Mouse (Mus musculus) regulatory T cell (primary cell): ENCODE measurements around the gene Ywhah.

ENCODE experiments used
- in situ Hi-C: fragments of 300-600 bp; cut with MboI, MseI; formaldehyde crosslinking; loops from one replicate; pipeline ENCODE4 v1.15.1; 2025; ENCODE audit warnings: high pct_unique_total_duplicates

Gene Ywhah

DNA sequence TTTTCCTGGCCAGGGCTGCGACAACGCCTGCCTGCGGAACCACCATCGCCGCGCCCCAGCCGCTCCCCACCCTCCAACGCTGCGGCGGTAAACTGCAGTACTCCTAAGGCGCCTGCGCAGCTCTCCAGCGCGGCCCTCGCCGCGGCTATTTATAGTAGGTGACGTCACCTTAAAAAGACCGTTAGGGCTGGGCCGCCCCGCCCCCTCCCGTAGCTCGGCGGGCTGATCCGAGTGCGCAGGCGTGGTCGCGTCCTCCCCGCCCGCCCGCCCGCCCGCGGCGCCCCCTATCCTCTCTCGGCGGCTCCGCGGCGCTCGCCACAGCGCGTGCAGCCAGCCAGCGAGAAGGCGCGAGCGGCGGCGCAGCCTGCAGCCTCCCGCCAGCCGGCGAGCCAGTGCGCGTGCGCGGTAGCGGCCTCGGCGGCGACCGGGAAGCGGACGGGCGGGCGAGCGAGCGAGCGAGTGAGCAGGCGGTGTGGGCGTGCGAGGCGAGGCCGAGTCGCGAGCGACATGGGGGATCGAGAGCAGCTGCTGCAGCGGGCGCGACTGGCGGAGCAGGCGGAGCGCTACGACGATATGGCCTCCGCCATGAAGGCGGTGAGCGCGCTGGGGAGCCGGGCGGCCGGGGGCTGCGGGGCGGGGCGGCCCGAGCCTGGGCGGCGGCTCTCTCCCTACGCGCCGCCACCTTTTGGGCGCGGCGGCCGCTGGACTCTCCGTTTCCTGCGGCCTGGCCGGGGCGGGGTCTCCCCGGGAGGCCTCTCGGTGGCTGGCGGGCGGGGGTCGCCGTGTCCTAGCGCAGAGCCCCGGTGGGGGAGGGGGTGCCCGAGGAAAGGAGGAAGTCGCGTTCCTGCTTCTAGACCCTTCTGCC, at the start of gene Ywhah:
Gene Ywhah, plus strand, starts transcription at position 256 of the 865 bp plus-strand sequence.
- in situ Hi-C loops: no loop called here

DNA sequence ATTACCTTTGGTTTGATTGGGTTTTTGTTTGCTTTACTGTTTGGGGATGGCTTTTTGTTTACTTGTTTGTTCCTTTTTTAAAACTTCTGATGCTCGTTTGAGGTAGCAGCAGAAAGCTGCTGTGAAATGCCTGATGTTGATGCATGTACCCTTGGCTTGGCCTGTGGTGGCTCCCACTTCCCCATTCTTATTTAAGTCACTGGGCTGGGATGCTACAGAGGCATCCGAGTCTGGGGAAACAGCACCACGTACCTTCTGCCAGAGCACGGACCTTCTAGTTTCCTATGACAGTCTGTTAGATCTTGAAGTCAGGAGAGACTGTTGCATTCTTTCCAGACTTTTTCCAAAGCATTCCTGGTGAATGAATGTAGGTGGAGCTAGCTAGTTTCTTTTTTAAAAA, 42.1 kb upstream of the Ywhah start:
- in situ Hi-C loops: no loop called here

DNA sequence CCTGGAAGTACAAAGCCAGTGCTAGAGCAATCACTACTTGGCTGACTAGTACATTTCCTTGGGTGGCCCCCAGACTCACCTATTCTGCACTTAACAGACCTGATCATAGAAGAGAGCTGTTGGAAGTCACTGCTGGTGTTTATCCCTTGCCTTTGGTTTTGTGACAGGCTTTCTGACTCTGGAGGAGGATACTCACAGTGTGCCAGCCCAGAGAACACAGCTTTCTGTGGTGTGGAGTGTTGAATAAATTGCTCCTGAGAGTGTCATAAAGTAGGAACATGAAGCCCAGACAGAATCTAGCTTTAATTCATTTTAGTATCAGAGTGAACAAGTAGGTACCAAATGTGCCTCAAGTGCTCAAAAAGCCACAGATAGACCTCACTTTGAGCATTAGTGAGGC, 41.4 kb upstream of the Ywhah start:
- in situ Hi-C loops: no loop called here

DNA sequence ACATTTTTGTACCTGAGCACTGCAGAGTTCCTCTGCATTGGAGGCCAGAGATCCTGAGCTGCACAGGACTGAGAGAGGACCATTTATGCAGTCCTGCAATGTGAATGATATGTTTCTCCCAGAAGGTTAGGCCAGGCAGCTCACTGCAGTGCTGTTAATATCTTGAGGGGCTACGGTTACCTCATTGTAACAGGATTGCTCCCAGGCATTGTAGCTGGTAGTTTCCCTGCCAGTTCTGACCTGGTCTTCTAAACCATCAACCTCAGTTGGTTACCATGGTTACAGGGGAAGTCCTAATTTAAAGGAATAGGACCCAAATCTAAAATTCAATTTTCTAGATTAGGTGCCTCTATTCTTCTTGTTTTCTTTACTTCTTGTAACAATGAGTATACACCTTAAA, 33.2 kb upstream of the Ywhah start:
- in situ Hi-C loops: no loop called here

DNA sequence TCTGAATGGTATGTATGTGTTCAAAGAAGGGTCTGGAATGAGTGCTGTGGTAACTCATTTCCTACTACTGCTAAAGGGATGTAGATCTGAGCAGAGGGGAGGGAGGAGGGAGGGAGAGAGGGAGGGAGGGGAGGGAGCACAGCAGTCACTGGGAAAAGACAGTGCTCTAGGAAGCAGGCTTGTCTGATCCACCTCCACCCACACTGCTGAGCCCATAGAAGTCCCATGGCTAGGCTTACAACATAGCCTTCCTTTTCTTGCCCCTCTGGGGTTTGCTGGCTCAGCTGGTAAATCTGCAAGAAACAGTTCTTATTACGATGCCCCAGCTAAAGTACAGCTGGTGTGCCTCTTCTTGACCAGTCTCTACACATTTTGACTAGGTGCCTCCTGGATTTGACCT, 30.7 kb upstream of the Ywhah start:
- in situ Hi-C loops: no loop called here

DNA sequence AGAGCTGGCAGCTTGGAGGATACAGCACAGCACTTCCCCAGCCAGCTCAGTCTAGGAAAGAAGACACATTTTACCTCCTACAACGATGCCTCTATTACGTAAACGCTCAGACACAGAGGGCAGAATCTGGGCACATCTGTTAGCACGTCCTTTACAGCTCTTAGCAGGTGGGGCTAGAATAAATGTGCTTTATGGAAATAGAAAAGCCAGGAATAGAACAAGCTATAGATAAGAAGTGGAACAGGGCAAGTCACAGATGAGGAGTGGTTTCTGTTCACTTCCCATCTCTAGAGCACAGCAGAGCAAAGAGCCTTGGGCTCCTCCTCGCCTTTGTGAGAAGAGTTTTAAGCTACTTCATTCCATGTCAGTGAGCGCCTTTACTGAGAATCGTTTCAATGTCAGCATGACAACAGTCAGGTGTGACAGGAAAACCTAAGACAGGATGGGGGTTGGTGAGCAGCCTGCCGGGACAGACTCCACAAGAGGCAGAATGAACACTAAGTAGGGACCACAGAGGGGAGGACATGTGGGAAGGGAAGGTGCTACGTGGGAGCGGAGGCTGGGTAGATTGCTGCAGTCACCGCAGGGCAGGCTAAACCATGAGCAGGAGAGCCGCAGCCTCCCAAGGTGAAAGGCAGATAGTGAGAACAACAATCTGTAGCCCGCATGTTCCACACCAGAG, 28.5 kb upstream of the Ywhah start:
- in situ Hi-C loops: no loop called here

DNA sequence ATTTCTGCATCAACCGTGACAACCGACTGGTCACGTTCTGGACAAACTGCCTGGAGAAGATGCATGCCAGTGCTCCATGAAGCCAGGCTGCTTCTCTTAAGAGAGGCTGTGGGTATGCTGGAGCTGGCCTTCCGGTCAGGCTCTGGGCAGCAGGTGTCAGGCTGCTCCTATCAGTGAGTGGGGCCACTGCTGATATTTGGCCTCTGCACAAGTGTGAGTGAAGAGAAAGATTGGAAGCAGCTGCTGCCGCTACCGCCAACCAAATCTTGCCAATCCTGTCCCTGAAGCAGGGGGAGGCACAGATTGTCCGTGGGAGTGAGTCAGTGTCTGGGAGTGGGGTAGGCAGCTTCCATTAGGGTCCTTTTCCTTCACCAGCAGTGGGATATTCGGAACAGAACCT, 27.5 kb upstream of the Ywhah start:
- in situ Hi-C loops: no loop called here

DNA sequence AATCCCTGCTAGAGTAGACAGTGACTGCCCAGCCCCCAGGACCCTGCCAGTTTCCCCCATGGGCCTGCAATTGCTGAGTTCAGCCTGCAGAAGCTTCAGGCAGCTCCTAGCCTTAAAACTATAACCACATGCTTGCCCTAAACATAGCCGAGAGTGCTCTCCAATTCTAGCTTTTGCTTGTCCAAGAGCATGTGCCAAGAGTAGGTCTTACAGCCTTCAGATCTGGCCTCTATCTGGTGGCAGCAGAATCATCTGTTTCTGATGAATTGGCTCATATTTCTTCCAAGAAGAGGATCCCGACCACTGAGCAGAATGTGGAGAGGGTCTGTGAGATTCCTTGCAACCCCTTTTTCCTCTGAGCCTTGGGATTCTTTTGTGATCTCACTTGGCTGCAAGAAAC, 24.1 kb upstream of the Ywhah start:
- in situ Hi-C loops: no loop called here

DNA sequence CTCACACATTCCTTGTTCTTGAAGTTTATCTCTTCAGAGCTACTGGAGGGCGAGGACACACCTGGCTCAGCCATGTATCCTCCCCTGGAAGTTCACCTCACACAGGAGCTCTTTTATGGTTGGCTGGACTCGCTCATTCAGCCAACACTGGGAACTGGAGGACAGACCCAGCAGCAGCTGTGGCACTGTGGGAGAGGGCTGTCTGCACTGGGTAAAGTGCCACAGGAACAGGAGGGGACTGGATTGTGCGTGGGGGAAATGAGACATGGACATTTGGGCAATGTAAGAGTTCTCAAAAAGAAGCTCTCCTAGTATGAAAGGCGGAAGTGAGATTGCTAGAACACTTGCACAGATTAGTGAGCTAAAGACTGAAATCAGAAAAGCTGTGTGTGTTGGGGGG, 22.9 kb upstream of the Ywhah start:
- in situ Hi-C loops: no loop called here

DNA sequence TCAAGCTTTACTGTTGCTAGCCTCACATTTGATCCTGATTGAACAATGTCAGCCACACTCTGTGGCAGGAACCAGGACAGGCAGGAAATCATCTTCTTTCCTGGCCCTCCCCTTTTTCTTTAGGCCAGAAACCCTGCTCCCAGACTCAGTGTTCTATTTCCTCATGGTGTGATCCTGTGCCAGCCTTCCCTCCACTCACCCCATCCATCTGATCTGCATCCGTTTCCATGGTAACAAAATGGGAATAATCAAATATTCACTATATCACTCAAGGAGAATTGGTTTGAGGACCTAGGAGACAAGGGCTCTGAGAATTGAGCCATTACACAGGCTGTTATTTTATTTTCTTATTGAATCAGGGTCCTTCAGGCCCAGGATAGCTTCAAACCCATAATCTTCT, 22.1 kb upstream of the Ywhah start:
- in situ Hi-C loops: no loop called here

DNA sequence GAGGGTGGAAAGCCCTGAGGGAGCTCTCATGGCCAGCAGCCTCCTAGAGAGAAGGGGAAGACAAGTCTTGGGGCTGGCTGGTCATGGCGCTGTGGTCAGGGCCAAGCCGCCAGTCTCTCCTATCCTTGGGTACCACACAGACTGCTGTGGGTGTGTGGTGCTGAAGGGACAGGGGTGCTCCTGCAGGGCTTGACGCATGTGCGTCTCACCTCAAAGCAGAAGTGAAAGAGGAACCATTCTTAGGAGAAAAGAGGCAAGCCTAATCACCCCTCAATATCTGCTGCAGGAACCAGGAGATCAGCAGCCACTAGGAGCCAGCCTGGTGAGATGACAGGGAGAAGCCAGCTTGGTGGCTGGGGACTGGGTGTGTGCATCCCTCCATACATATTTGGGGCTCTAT, 20.9 kb upstream of the Ywhah start:
- in situ Hi-C loops: no loop called here

DNA sequence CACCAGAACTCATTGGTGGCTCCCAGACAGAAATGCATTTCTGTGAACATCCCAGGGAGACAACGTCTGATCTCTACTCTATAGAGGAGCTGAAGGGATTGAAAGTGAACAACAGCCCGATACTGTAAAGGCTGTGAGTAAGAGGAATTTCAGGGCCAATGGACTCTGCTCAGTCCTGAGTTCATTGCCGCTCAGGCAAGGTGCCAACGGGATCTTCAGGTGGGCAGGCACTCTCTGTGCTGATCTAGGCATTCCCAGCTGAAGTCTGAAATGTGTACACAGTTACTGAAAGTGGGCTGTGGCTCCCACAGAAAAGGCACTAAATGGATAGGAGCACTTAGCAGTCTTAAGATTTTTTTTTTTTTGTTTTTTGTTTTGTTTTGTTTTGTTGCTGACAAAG, 19.8 kb upstream of the Ywhah start:
- in situ Hi-C loops: no loop called here

DNA sequence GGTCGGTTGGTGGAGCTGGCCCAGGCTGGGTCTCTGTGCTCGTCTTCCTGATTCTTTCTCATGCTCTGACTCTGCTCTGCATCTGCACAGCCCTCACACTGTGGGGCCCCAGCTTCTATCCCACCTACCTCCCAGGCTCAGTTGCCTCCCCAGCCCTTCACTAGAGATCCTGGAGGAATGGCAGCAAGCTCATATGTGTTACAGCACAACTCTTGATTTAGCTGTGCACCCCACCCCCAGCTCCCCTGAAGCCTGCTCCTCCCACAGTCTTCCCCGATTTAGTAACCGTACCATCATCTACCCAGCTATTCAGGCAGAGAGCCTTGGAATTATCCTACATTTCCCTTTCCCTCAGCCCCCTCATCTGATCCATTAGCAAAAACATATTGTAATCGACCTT, 17.5 kb upstream of the Ywhah start:
- in situ Hi-C loops: no loop called here

DNA sequence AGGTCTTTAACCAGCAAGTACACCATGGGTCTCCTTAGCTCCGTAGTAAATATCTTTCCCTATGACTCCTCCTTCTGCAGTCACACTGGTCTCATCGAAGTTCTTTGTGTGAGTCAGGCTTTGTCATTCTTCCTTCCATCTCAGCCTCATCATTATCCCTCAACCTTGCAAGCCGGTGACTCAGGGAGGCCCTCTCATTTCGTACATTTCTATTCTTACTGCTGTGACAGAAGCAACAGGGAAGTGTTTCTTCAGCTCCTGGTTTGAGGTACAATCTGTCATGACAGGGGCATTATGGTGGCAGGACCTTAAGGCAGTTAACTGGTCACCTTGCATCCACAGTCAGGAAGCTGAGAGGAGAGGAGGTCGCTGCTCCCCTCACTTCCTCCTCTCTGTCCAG, 15.8 kb upstream of the Ywhah start:
- in situ Hi-C loops: no loop called here

DNA sequence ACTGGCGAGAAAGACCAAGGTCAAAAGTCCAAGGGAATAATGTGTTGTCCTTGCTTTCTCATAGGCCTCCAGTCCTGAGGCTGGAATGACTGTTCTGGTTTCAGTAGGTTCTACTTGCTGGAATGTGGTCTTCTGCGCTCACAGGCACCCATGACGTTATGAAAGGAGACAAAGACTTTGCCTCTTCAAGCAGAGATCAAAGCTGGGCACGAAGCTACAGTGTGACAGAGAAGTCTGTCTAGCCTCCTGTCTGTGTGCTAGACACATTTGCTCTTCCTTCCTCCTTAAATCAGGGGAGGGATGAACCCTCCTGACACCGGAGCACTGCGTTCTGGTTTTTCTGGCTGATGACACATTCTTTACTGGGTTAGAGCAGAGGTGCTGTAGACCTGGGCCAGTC, 15.1 kb upstream of the Ywhah start:
- in situ Hi-C loops: no loop called here

DNA sequence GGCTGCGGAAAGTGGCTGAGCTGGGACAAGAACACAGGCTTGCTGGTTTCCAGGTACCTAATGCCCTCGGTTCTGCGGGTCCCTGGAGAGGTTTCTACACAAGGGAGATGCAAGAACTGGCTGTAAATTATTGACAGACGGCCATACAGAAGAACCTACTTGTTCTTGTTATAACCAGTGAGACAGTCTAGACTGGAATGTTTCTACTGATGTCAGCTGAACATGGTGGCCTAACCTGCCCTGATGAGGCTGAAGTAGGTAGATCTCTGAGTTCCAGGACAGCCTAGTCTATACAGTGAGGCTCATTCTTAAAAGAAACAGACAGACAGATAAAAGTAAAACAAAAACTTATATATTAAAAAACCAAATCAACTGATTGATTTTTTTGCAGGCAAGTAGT, 14.5 kb upstream of the Ywhah start:
- in situ Hi-C loops: no loop called here

DNA sequence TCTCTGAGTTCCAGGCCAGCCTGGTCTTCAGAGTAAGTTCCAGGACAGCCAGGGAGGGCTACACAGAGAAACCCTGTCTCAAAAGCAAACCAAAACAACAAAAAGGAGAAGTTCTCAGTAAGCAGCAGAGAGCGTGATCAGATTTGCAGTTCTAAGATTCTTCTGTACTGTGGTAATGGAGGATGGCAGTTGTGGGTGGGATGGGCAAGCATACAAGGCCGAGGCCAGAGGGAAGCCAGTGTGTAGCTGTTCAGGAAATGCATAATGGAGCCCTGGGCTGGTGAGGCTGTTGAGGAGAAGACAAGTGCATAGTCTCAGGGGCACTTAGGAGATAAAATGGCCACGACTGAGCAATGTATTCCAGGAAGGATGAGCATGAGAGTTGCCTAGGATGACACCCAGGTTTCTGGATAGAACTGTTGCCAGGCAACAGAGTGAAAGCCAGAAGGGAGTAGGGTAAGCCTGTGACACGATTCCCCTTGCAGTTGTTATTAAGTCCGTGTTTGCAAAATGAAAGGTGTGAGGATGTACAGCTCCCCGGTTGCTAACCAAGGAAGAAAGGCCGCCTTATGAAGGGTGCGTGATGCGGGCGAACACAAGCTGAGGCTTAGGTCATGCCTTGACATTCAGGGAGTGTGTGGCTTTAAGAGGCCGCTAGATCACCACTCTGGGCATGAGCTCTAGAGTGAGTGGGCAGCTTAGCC, 13.0 kb upstream of the Ywhah start:
- in situ Hi-C loops: no loop called here

DNA sequence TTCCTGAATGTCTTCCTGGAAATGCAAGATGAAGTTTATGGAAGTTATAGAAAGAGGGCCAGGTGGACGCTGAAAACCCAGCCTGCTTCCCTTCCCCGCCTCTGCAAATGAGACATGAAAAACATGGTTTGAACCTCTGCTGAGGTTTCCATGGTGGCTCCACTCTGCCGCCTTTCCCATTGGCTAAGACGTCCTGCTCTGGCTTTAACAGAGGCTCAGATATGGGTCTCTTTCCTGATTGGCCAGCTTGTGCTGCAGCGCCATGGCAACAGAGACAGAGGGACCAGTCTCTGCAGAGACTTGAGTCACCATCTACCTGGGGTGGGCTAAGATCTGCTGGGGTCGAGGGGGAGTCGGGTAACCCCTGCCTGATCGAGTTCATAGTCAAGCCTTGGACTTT, 11.9 kb upstream of the Ywhah start:
- in situ Hi-C loops: no loop called here

DNA sequence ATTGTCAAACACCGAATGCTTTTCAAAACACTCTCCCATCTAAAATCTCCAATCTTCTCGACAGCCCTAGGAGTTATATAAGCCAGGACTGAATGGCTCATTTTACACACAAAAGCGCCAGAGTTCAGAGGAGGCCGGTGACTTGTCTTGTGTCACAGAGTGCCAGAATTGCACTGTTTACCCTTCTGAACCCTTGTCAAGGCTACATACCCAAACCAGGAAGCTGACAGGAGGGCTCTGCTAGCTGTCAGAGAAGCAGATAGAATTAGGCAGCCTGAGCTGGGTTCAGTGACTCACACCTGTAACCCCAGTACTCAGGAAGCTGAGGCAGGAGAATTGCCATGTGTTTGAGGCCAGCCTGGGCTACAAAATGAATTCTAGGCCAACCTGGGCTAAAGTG, 11.2 kb upstream of the Ywhah start:
- in situ Hi-C loops: no loop called here

DNA sequence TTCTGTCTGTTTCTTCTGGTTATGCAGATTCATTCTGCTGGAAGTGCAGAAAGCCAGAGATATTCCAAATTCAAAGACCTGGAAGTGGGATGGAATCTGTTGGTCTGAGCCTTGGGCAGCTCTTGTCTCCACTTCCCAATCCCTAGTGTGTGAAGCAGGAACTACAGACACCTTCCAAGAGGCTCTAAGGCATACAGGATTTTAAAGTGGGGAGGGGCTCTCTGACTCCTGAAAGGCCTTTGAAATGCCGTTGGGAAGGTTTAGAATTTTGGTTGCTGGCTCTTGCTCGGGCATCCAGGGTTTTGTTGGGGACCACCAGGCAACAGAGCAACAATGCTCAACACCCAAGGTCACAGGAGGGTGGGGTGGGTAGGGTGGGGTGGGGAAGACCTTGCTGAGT, 9.3 kb upstream of the Ywhah start:
- in situ Hi-C loops: no loop called here

DNA sequence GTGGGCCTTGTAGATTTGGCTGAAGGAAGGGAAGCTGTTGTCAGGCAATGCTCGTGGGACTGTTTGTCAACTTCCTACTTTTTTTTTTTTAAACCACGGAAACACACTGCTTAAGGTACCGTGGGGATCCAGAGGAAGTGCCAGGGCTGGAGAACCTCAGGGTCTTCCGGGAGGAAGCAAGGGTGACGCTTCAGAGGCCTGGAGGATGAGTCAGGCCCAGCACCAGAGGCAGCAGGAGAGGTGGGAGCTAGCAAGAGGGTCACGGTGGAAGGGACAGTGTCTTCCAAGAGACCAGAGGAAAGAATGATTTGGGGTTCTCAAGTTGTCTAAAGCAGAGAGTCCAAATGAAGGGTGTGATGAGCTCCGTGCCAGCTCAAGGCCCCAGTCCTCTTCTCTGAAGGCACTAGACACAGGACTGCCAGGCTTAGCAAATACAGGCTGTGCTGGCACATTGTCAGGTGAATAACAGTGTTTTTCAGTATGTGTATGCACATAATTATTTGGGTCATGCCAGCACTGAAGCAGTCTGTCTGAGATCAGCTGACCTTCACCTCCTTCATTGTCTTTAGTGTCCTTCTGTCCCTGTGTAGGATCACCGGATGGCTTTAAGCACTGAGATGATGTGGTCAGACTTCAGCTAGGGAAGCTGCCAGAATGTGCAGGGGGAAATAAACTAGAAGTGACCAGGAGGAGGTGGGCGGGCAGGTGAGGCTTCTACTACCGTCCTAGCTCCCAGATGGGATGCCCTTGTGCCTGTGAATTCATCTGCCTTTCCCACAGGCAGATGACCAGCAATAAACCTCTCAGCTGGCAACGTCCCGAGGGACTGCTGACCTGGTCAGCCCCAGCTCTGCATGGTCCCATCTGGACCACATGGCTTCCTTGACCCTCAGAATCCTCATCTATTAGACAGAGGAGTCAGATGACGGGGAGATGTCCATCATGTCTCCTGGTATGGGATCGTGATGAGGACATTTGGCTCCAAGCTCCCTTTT, 8.5 kb upstream of the Ywhah start:
- in situ Hi-C loops: no loop called here
